19 mouse cellular contexts compared by ENCODE assay signal in the genomic region with DNA sequence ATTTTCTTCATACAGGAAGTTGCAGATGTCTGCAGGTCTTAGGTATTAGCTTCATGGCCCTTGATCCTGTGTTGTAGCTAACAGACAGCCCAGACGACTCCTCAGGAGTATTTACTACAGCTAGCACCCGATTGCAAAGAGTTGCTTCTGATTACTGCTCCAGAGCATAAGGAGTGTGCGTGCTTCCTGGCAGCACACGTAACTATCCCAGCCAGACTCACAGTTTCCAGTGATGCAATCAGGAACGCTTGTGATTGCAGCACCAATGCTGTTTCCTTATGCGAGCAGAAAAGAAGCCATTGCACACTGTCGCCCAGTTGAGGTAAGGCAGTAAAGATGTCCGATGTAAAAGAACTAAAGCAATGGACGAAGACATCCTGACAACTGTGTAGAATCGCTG. TPM values are rescaled to one million over a fixed set of nuclear protein-coding genes. Genes with fewer than 3 reads are reported as not detected.
DNase-seq lines count a peak whose midpoint lies in the region; ATAC-seq and TF ChIP-seq lines count a peak whose summit lies in the region.
"Had no signal": no experiment of that assay in that cellular context is flagged by ENCODE, and none has a peak within 500 bp of the region (broad histone marks: within the 10 kb centered on the region; RNA-seq: fewer than 3 reads in every experiment).

No protein-coding gene starts in this region.

- peaks cover 8% of the 10 kb centered on the region for H3K4me1 ChIP-seq in forebrain, embryonic 15.5 days
- H3K4me1 ChIP-seq in forebrain, embryonic 10.5 days, result no peaks in the 10 kb centered on the region
- peaks cover 5% of the 10 kb centered on the region for H3K4me1 ChIP-seq in liver, adult 2 months (ENCODE audit: control insufficient read depth, insufficient read depth, low read length)
- H3K4me1 ChIP-seq in midbrain, embryonic 13.5 days (replicated peaks), result no peaks in the 10 kb centered on the region

- H3K9me3 ChIP-seq in forebrain, embryonic 15.5 days, result no peaks in the 10 kb centered on the region
- no peaks in the 10 kb centered on the region for H3K9me3 ChIP-seq in forebrain, embryonic 10.5 days
- H3K9me3 ChIP-seq in midbrain, embryonic 13.5 days, result no peaks in the 10 kb centered on the region
- H3K9me3 ChIP-seq: embryonic facial prominence, embryonic 13.5 days; heart, embryonic 13.5 days; hindbrain, embryonic 12.5 days; limb, embryonic 12.5 days; neural tube, embryonic 12.5 days had no signal

- WGBS in forebrain, embryonic 15.5 days, result 83% methylated on average over 10 of the region's 10 CpGs
- WGBS in forebrain, embryonic 10.5 days, result 93% methylated on average over 10 of the region's 10 CpGs
- 40% methylated on average over 10 of the region's 10 CpGs for WGBS in liver, adult 2 months
- 95% methylated on average over 10 of the region's 10 CpGs for WGBS in midbrain, embryonic 13.5 days

- DNase-seq in forebrain, embryonic 10.5 days (ENCODE audit: extremely low spot score, low spot score), result no peak
- peak; percentile 87 for DNase-seq in liver, adult 2 months (ENCODE audit: extremely low read depth, low read depth, low spot score)
- DNase-seq in liver, result no peak
- peak; percentile 37 for DNase-seq in fibroblast of lung, adult 2 months (ENCODE audit: low read depth)
- no peak for DNase-seq in retina, postnatal 1 day
- DNase-seq: adrenal gland, postnatal 10 days; cerebellum, adult 9-10 months; gastrocnemius, postnatal 14 days; layer of hippocampus, postnatal 36 days; right cerebral cortex, postnatal 25 days had no signal

- H3K27me3 ChIP-seq in forebrain, embryonic 15.5 days, result no peaks in the 10 kb centered on the region
- no peaks in the 10 kb centered on the region for H3K27me3 ChIP-seq in forebrain, embryonic 10.5 days (ENCODE audit: poor library complexity, severe bottlenecking)
- H3K27me3 ChIP-seq in liver, adult 2 months (ENCODE audit: control insufficient read depth, insufficient read depth, low read length), result no peaks in the 10 kb centered on the region
- H3K27me3 ChIP-seq in midbrain, embryonic 13.5 days, result no peaks in the 10 kb centered on the region
- H3K27me3 ChIP-seq: embryonic facial prominence, embryonic 13.5 days; heart, embryonic 13.5 days; hindbrain, embryonic 12.5 days; limb, embryonic 12.5 days; neural tube, embryonic 12.5 days had no signal

- H3K27ac ChIP-seq in forebrain, embryonic 15.5 days (replicated peaks), result no peak overlapping the region
- H3K27ac ChIP-seq in forebrain, embryonic 10.5 days, result no peak overlapping the region
- peak overlapping the region; percentile 49 for H3K27ac ChIP-seq in liver, adult 2 months (replicated peaks; ENCODE audit: insufficient read depth, low read depth, low read length)
- H3K27ac ChIP-seq in midbrain, embryonic 13.5 days, result no peak overlapping the region
- H3K27ac ChIP-seq: embryonic facial prominence, embryonic 13.5 days; hindbrain, embryonic 12.5 days; limb, embryonic 12.5 days; neural tube, embryonic 12.5 days; stomach, postnatal 0 days had no signal

- H3K9ac ChIP-seq in forebrain, embryonic 15.5 days (replicated peaks), result no peak overlapping the region
- H3K9ac ChIP-seq in liver, adult 2 months (ENCODE audit: low read depth, low read length), result no peak overlapping the region
- H3K9ac ChIP-seq in midbrain, embryonic 13.5 days (replicated peaks), result no peak overlapping the region
- H3K9ac ChIP-seq: embryonic facial prominence, embryonic 13.5 days; heart, embryonic 13.5 days; hindbrain, embryonic 12.5 days; limb, embryonic 12.5 days; neural tube, embryonic 12.5 days had no signal

- TF ChIP-seq POLR2A in liver, adult 2 months (IDR thresholded peaks at IDR 0.05; ENCODE audit: extremely low read depth, insufficient read depth, low read length), result no peak

- no peaks in the 10 kb centered on the region for H3K36me3 ChIP-seq in forebrain, embryonic 15.5 days
- H3K36me3 ChIP-seq in forebrain, embryonic 10.5 days (replicated peaks), result peaks cover under 1% of the 10 kb centered on the region; the same call in 1 of the 2 replicates
- no peaks in the 10 kb centered on the region for H3K36me3 ChIP-seq in liver, adult 2 months (ENCODE audit: control insufficient read depth, insufficient read depth, low read length)
- no peaks in the 10 kb centered on the region for H3K36me3 ChIP-seq in midbrain, embryonic 13.5 days
- H3K36me3 ChIP-seq: hindbrain, embryonic 12.5 days; neural tube, embryonic 12.5 days had no signal

- no peaks in the 10 kb centered on the region for H3K79me2 ChIP-seq in liver, adult 2 months (ENCODE audit: control insufficient read depth, insufficient read depth, low read length)

- TF ChIP-seq CTCF in liver, adult 2 months (IDR thresholded peaks at IDR 0.05; ENCODE audit: low read depth, low read length), result no peak

- H3K4me3 ChIP-seq in forebrain, embryonic 15.5 days, result no peak overlapping the region
- no peak overlapping the region for H3K4me3 ChIP-seq in forebrain, embryonic 10.5 days
- no peak overlapping the region for H3K4me3 ChIP-seq in liver, adult 2 months (ENCODE audit: insufficient read depth, low read depth, low read length)
- no peak overlapping the region for H3K4me3 ChIP-seq in midbrain, embryonic 13.5 days (replicated peaks)
- H3K4me3 ChIP-seq: embryonic facial prominence, embryonic 13.5 days; heart, embryonic 13.5 days; hindbrain, embryonic 12.5 days; limb, embryonic 12.5 days; neural tube, embryonic 12.5 days had no signal

- peak; percentile 42; the same call in 1 of the 2 replicates for ATAC-seq in forebrain, embryonic 15.5 days (replicated peaks)
- peak; percentile 78 for ATAC-seq in megakaryocyte, adult 5-6 weeks (ENCODE audit: poor library complexity, severe bottlenecking)
- no peak for ATAC-seq in midbrain, embryonic 13.5 days

- no peak overlapping the region for H3K4me2 ChIP-seq in forebrain, embryonic 15.5 days (replicated peaks)
- H3K4me2 ChIP-seq in midbrain, embryonic 13.5 days (replicated peaks), result no peak overlapping the region
- H3K4me2 ChIP-seq: embryonic facial prominence, embryonic 13.5 days; heart, embryonic 13.5 days; hindbrain, embryonic 12.5 days; limb, embryonic 12.5 days; neural tube, embryonic 12.5 days had no signal

RNA-seq across cellular contexts. Expression of a gene that starts 38.6 kb away (rescaled TPM):
- polyA plus RNA-seq in forebrain, embryonic 15.5 days (2015; fragmentation: Nextera tagmentation; extraction: Ambion mirVana), result 7.5 and 9.0 TPM in 2 replicates
- polyA plus RNA-seq in forebrain, embryonic 10.5 days (2016; fragmentation: Nextera tagmentation; extraction: Ambion mirVana), result 9.6 and 11.5 TPM in 2 replicates
- total RNA-seq in liver, adult 2 months (2014; rRNA removed), result 13.5 and 13.9 TPM in 2 replicates
- 9.9 and 10.0 TPM in 2 replicates for polyA plus RNA-seq in liver, adult 2 months (2012; rRNA removed)
- total RNA-seq in megakaryocyte, adult 5-6 weeks (2015), result 31.5 and 34.2 TPM in 2 replicates
- total RNA-seq in megakaryocyte, adult 5-6 weeks (2017), result 40.5 and 49.7 TPM in 2 replicates
- 11.3 and 11.7 TPM in 2 replicates for polyA plus RNA-seq in midbrain, embryonic 13.5 days (2015; fragmentation: Nextera tagmentation; extraction: Ambion mirVana)

Comparison
In these comparisons a context has a peak if more than half of its experiments do, and no peak if none do; other contexts are left out.
1. DNase-seq: peak in liver, adult 2 months (single experiment) and fibroblast of lung, adult 2 months (single experiment); none in forebrain, embryonic 10.5 days (single experiment), liver (single experiment) and retina, postnatal 1 day (single experiment).